In genomic region chr14:61518659-61519480, GRCm38 (mm10) we compare ENCODE assay signal across 10 mouse cellular contexts. TPM values are rescaled to one million over a fixed set of nuclear protein-coding genes. Genes with fewer than 3 reads are reported as not detected.
DNase-seq lines count a peak whose midpoint lies in the region; TF ChIP-seq lines count a peak whose summit lies in the region.
"Had no signal": no experiment of that assay in that cellular context is flagged by ENCODE, and none has a peak within 500 bp of the region (broad histone marks: within the 10 kb centered on the region; RNA-seq: fewer than 3 reads in every experiment).

No protein-coding gene starts in this region.

- H3K27ac ChIP-seq in bone marrow, adult 2 months (ENCODE audit: control insufficient read depth, insufficient read depth, low read depth, low read length, poor library complexity) = peak overlapping the region; percentile 24; the same call in 1 of the 2 replicates

- no peak overlapping the region for H3K4me3 ChIP-seq in bone marrow, adult 2 months (replicated peaks; ENCODE audit: control insufficient read depth, low read depth, low read length)

- 3% methylated on average over 10 of the region's 10 CpGs for WGBS in bone marrow, adult 2 months

- TF ChIP-seq POLR2A in bone marrow, adult 2 months (IDR thresholded peaks at IDR 0.05; ENCODE audit: borderline replicate concordance, control insufficient read depth, low read depth, low read length) = no peak

- no peaks in the 10 kb centered on the region; the same call in 1 of the 2 replicates for H3K4me1 ChIP-seq in bone marrow, adult 2 months (ENCODE audit: control insufficient read depth, insufficient read depth, low read length)

- DNase-seq in adrenal gland, adult 8-10 months = peak; percentile 12
- DNase-seq in adrenal gland, postnatal 36 days = no peak
- peak; percentile 27 for DNase-seq in 3134 (ENCODE audit: extremely low read depth, insufficient read length, low spot score)
- DNase-seq in lung, postnatal 4 days = peak; percentile 31 to 42
- DNase-seq in yolk sac, embryonic 10.5 days (ENCODE audit: low spot score) = no peak
- no peak for DNase-seq in frontal cortex, postnatal 25 days (ENCODE audit: low spot score in 2 of 2)
- DNase-seq in right cerebral cortex, postnatal 10 days (ENCODE audit: low spot score in 2 of 2) = no peak
- DNase-seq: cerebellum, postnatal 14 days; gastrocnemius, postnatal 36 days had no signal

- no peak for TF ChIP-seq CTCF in bone marrow, adult 2 months (IDR thresholded peaks at IDR 0.05; ENCODE audit: control insufficient read depth, insufficient read depth, low read length)

RNA-seq across cellular contexts. Expression of gene Spryd7, which starts 37.8 kb away (rescaled TPM):
- total RNA-seq in adrenal gland, adult 8-10 months (2022) = 10 to 100 TPM; 19.3 to 21.7 (median 19.8) TPM
- 10 to 100 TPM; 18.7 to 23.8 TPM for total RNA-seq in adrenal gland, postnatal 36 days (2021)
- polyA plus RNA-seq in bone marrow, adult 2 months (2011; ENCODE audit: insufficient read depth, insufficient read length, low replicate concordance, missing spikeins) = 0.66 and 4.7 TPM in 2 replicates

Comparison
In these comparisons a context has a peak if more than half of its experiments do, and no peak if none do; other contexts are left out.
1. DNase-seq: peak in adrenal gland, adult 8-10 months (single experiment), 3134 (single experiment) and lung, postnatal 4 days (2 of 2); none in adrenal gland, postnatal 36 days (0 of 2), yolk sac, embryonic 10.5 days (single experiment), frontal cortex, postnatal 25 days (0 of 2) and right cerebral cortex, postnatal 10 days (0 of 2).